Mouse (Mus musculus) bone marrow macrophage, adult 2 months (primary cell): ENCODE data around the gene Tspan2.

Experiments
- CTCF ChIP-seq: IDR thresholded peaks from 2 replicates; pipeline ENCODE4 v1.5.1; 2012; ENCODE audit warnings: low read depth, mild to moderate bottlenecking, low read length, moderate library complexity
- POLR2A ChIP-seq: IDR thresholded peaks from 2 replicates; pipeline ENCODE4 v1.6.1; 2012; ENCODE audit warnings: mild to moderate bottlenecking, low read depth, low read length, borderline replicate concordance

GRCm38 (mm10) chr3:102842386-102842785, 108.1 kb downstream of the Tspan2 start:
- no peak for TF ChIP-seq POLR2A
- TF ChIP-seq CTCF = no peak
